Mouse (Mus musculus) inflammation-experienced regulatory T-cells, adult 6 months (primary cell): ENCODE data around the gene Iapp. TPM values are rescaled to one million over a fixed set of nuclear protein-coding genes. Genes with fewer than 3 reads are reported as not detected.
"Not testable (repeated sequence)": the region's sequence is repeated elsewhere in the genome, so short reads cannot be mapped to it uniquely, and the experiment has no call there.

Source experiments
- ATAC-seq: one replicate; pipeline ENCODE4 v1.8.0; 2017
- polyA plus RNA-seq, 3 experiments: library from polyadenylated mRNA; unstranded; fragments of 100-300 nt; shearing (Covaris generic); gene quantifications; one replicate each; pipeline ENCODE4 v1.2.1; 2017

Iapp gene
- polyA plus RNA-seq = not detected

DNA sequence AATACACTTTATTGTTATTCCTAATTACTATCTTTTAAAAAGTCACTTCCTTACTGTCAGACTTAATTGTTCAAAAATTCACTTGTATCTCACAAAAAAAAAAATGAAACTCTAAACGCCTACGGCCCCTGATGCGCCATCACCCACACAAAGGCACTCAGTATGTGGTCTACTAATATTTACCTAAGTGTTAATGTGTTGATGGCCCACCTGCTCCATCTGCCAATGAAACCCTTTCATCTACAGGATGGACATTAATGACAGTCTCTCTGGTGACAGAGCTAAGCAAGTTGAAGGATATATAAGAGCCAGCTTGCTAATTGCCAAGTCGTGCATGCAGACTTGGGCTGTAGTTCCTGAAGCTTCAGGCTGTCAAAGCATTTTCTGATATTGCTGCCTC, at the start of gene Iapp:
Gene Iapp, plus strand, starts transcription at position 326 of the 400 bp plus-strand sequence.
- no peak for ATAC-seq

GRCm38 (mm10) chr6:142250738-142251307, 47.4 kb upstream of the Iapp start:
- not testable (repeated sequence) for ATAC-seq

- ATAC-seq = no peak
Measured at GRCm38 (mm10) chr6:142275721-142276442, 22.3 kb upstream of the Iapp start.

DNA sequence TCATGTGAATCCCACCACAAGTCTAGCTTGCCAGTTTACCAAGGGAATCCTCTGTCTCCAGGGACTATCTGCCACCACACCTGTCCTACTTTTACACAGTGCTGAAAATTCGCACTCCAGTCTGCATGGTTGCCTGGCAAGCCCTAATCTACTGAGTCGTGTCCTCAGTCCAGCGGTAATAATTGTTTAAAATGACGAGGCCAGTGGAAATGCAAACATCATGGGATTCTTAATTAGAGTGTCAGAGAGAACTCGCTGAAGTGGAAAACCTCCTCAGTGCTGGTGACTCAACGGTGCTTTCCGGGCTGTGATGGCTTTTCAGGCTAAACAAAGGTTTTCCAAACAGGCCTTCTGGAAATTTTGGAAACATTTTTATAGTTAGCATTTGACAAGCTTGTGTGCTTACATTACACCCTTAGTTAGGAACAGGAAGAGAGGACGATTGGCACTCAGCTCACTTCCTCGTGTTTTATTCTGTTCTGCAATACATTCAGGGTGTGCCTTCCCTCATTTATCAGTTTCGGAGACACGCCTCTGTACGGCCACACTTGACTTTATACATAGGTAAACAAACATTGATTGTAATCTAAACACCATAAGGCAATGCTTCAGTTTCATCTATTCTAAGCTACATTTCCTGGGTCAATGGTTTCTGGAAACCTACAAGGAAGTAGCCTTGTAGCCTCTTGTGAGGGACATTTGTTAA, 8.7 kb upstream of the Iapp start:
- no peak for ATAC-seq

DNA sequence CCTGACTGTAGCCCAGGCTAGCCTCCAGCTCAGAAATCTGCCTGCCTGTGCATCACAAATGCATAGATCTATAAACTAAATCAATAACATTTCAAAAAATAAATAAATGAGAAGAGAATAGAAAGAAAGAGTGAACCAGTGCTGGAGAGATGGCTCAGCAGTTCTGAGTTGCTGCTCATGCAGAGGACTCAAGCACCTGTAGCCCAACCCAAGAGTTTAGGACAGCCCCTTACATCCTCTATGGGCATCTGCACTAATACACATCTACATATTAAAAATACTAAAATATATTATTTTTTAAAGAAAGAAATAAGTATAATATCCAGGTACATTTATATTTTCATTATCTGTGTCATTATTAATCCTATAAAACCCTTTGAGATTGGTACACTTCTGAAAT, 6.9 kb downstream of the Iapp start:
- no peak for ATAC-seq

- ATAC-seq = no peak
Measured at GRCm38 (mm10) chr6:142314285-142314684, 16.1 kb downstream of the Iapp start.

- ATAC-seq = no peak
Measured at GRCm38 (mm10) chr6:142317106-142317505, 18.9 kb downstream of the Iapp start.

DNA sequence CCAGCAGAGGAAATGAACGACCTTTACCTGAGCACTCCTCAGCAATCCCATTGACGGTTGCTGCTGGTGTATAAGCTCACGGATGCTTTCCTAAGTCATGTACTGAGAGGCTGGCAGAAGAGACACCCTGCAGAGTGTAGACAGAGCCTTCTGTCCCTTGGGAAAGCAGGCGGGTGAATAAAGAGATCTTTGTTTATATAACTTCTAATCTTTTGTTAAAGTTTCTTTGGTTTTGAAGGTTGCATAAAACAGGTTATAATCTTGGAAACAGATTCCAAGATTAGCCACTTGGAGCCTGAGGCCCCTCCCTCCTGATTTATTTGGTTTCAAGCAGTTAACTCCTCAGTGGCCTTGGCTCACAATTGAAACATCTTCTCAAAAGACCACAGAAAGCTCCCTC, 24.7 kb downstream of the Iapp start, which contains the start of gene Slco1a5:
Gene Slco1a5, minus strand, starts transcription at position 101 of the 400 bp plus-strand sequence.
- no peak for ATAC-seq

DNA sequence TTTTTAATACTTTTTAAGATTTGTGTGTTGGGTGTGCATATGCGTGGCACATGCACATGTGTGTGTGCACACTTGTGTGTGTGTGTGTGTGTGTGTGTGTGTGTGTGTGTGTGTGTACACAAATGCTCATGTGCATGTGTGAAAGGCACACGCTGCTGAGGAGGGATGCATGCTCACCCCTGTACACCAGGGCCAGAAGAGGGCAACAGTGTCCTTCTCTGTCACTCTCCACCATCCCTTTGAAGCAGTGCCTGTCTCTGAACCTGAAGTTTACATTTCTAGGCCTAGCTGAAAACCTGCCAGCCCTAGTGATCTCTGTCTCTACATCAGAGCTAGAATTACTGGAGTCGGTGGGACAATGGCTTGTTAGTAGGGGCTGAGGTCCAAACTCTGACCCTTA, 28.4 kb downstream of the Iapp start:
- ATAC-seq = no peak

GRCm38 (mm10) chr6:142329201-142329600, 31.0 kb downstream of the Iapp start:
- ATAC-seq = no peak

DNA sequence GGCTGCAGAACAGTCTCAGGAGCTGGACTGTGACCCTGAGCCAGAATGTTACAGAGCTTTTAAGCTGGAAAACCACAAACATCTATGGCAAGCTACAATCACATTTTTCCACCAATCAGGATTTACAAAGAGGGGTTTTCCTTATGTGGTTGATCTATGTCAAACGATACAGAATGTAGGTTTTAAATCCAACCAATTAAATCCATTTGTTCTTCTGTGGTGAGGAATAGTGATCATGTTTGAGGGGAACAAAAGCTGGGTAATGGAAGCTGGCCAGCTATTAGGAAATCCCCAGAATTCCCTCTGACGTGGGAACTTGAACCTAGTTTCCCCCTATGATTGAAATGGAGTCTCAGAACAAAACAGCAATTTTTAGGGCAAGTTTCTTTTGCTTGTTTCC, 40.7 kb downstream of the Iapp start:
- no peak for ATAC-seq

DNA sequence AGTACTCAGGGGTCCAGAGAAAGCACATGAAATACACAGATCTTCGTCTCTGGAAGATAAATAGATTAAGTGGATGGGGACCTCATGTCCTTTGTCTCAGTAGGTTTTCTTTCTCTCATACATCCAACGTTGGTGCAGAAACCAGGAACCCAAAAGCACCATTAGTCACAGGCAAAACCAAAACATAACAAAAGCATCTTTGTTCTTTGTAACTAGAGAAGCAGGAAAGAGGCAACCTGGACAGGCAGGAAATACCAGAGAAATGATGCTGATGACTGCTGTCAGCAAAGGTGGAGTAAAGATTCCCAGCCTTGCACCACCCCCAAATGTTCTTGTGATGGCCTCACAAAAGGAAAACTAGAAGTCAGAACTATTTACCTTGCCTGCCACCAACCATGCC, 41.4 kb downstream of the Iapp start:
- no peak for ATAC-seq

- no peak for ATAC-seq
Measured at GRCm38 (mm10) chr6:142343561-142343960, 45.3 kb downstream of the Iapp start.

GRCm38 (mm10) chr6:142345440-142346038, 47.3 kb downstream of the Iapp start, which contains the start of gene Pyroxd1:
TSS of gene Pyroxd1 (plus strand) at chr6:142345654.
- peak; percentile 86 for ATAC-seq

DNA sequence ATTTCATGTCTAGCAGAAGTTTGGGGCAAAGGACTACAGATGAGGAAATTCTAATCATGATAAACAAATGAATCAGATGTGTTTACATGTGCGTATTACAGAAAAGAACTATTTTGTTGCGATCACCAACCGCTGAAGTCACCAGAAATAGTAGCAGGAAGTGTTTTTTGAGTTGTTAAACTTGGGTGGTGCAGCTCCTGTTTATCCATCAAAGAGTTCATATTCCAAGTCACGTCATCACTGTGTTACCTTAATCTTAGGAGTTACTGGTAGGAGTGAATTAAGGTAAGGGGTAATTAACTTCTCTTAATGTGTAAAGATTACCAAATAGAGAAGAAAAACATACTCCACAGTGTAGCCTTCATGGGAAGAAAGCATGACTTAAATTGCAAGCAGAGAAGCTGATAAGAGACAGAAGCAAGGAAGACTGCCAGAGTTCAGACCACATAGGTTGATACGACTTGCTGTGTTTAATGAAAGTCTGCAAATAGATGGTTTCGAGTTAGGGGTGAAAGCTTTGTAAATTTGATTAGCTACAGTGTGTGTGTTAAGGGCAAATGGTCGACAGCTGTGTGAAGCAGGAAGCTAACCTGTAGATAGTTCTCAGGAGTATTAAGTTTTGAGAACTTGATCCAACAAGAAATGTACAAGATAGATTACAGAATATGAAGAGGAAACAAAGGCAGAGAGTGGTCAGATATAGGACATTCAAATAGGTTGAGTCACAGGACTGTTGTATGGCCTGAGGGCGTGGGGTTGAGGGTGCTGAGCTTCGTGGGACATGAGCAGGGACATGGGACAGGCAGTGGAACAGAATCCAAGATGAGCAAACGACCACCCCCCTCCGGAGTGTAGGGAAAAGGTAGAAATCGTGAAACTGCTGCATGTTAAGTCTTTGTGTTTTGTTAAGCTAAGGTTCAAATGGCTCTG, 48.2 kb downstream of the Iapp start:
- ATAC-seq = peak; percentile 4

DNA sequence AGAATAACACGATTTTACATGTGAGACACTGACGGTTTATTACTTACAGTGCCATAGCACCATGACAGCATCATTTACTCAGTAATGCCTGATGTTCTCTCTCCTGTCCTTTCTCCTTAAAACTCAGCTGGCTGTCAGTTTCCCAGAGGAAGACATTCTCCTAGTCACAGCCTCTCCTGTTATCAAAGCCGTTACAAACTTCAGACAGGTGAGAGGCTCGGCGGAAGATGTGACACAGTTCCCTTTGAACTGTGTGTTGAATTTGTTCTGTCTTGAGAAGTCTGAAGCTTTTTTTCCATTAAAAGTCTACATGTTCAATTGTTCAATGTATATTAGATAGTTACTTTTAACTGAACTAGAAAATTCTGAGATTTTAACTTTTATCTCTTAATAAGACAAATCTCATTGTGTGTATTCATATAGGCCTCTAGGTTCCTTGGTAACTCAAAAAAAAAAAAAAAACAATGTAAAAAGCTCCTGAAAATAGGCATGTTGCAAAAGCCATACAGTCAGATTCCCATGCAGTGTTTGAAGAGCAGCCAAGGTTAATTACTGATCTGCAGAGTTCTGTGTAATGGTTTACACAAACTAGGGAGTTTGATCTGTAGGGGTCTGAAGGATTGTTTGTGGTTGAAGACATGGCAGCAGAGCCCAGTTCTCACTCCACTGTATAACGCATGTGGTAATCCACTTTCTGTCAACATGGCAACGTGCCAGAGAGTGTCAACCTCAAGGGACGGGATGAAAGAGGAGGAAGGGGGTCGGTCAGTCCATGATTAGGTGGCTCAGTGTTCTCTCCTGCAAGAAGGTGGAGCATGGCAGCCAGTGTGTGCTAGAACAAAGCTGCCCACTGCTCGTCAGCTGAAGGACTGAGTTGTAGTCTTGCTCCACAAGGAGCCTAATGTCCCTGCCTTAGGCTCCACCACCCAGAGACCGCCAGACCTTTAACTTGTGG, 49.5 kb downstream of the Iapp start:
- no peak for ATAC-seq

- not testable (repeated sequence) for ATAC-seq
Measured at GRCm38 (mm10) chr6:142352099-142352498, 53.9 kb downstream of the Iapp start.
